Comparison of ENCODE assay signal across 24 mouse cellular contexts in the genomic region with DNA sequence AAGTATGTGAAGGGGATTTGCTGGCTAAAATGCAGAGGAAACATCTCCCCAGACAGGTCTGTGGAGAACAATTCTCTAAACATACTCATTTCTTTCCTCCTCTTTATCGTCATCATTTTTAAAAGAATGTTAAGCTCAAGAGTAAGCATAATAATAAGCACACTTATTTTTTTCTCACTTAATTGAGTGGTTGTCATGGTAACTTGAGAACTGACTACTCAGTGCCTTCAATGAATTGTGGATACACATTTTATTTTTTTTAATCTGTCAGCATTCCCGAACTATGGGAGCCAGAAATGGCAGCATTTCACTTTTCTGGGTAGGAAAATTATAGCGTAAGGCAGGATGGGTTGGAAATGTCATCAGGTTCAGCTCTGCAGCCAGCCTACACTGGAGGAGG.
DNase-seq lines count a peak whose midpoint lies in the region; ATAC-seq lines count a peak whose summit lies in the region.
"Had no signal": no experiment of that assay in that cellular context is flagged by ENCODE, and none has a peak within 500 bp of the region (broad histone marks: within the 10 kb centered on the region; RNA-seq: fewer than 3 reads in every experiment).

No protein-coding gene starts in this region.

- DNase-seq in brain, adult 2 months (ENCODE audit: low read depth, low spot score), result peak; percentile 41
- no peak for DNase-seq in ovary, postnatal 14 days (ENCODE audit: low spot score)
- no peak for DNase-seq in gastrocnemius, adult 8-10 months (ENCODE audit: low spot score in 2 of 2)
- DNase-seq: adrenal gland, adult 8-10 months; cerebellum, adult 18-20 months; cerebellum, postnatal 10 days; heart, adult 2 months; heart, postnatal 10 days; kidney, adult 2 months; kidney, postnatal 36 days; left cerebral cortex, postnatal 4 days; liver, postnatal 0 days; lung, postnatal 4 days; right cerebral cortex, adult 18-20 months; thymus, postnatal 4 days had no signal

- peaks cover 8% of the 10 kb centered on the region for H3K4me1 ChIP-seq in forebrain, embryonic 13.5 days
- peaks cover 7% of the 10 kb centered on the region for H3K4me1 ChIP-seq in forebrain, embryonic 12.5 days
- H3K4me1 ChIP-seq in forebrain, embryonic 16.5 days (replicated peaks; ENCODE audit: control insufficient read depth, insufficient read depth, low read length), result peaks cover 6% of the 10 kb centered on the region
- peaks cover 10% of the 10 kb centered on the region for H3K4me1 ChIP-seq in midbrain, embryonic 16.5 days (ENCODE audit: control insufficient read depth, insufficient read depth, low read length)
- H3K4me1 ChIP-seq: liver, embryonic 12.5 days had no signal

- H3K4me3 ChIP-seq in forebrain, embryonic 13.5 days, result no peak overlapping the region
- H3K4me3 ChIP-seq in forebrain, embryonic 12.5 days (replicated peaks), result no peak overlapping the region
- H3K4me3 ChIP-seq in forebrain, embryonic 16.5 days (replicated peaks; ENCODE audit: low read length), result no peak overlapping the region
- no peak overlapping the region for H3K4me3 ChIP-seq in midbrain, embryonic 16.5 days (ENCODE audit: low read depth, low read length)
- H3K4me3 ChIP-seq: embryonic facial prominence, embryonic 13.5 days; heart, adult 2 months; heart, embryonic 13.5 days; liver, embryonic 12.5 days; megakaryocyte, embryonic 14.5 days had no signal

- no peak overlapping the region for H3K9ac ChIP-seq in forebrain, embryonic 13.5 days
- no peak overlapping the region for H3K9ac ChIP-seq in forebrain, embryonic 12.5 days
- H3K9ac ChIP-seq in forebrain, embryonic 16.5 days (replicated peaks; ENCODE audit: low read depth, low read length), result no peak overlapping the region
- no peak overlapping the region for H3K9ac ChIP-seq in midbrain, embryonic 16.5 days (ENCODE audit: low read depth, low read length)
- H3K9ac ChIP-seq: embryonic facial prominence, embryonic 13.5 days; heart, embryonic 13.5 days; liver, embryonic 12.5 days; liver, postnatal 0 days had no signal

- no peaks in the 10 kb centered on the region for H3K36me3 ChIP-seq in forebrain, embryonic 13.5 days (ENCODE audit: poor library complexity, severe bottlenecking)
- no peaks in the 10 kb centered on the region for H3K36me3 ChIP-seq in forebrain, embryonic 12.5 days (replicated peaks)
- H3K36me3 ChIP-seq in forebrain, embryonic 16.5 days (ENCODE audit: control insufficient read depth, insufficient read depth), result no peaks in the 10 kb centered on the region
- H3K36me3 ChIP-seq in midbrain, embryonic 16.5 days (ENCODE audit: control insufficient read depth, insufficient read depth, low read length), result no peaks in the 10 kb centered on the region
- H3K36me3 ChIP-seq: embryonic facial prominence, embryonic 13.5 days; G1E; heart, embryonic 13.5 days; liver, embryonic 12.5 days had no signal

- ATAC-seq in forebrain, embryonic 13.5 days, result peak; percentile 38; the same call in 1 of the 2 replicates
- no peak for ATAC-seq in forebrain, embryonic 12.5 days (ENCODE audit: low FRiP score)
- ATAC-seq in forebrain, embryonic 16.5 days, result peak; percentile 75; the same call in 1 of the 2 replicates
- no peak for ATAC-seq in midbrain, embryonic 16.5 days
- ATAC-seq: liver, embryonic 12.5 days; liver, postnatal 0 days had no signal

- WGBS in forebrain, embryonic 13.5 days, result 65% methylated on average over 3 of the region's 3 CpGs
- 67% methylated on average over 3 of the region's 3 CpGs for WGBS in forebrain, embryonic 12.5 days
- WGBS in forebrain, embryonic 16.5 days, result 48% methylated on average over 3 of the region's 3 CpGs
- 51% methylated on average over 3 of the region's 3 CpGs for WGBS in midbrain, embryonic 16.5 days

- no peaks in the 10 kb centered on the region for H3K27me3 ChIP-seq in forebrain, embryonic 13.5 days
- H3K27me3 ChIP-seq in forebrain, embryonic 12.5 days, result no peaks in the 10 kb centered on the region
- no peaks in the 10 kb centered on the region for H3K27me3 ChIP-seq in forebrain, embryonic 16.5 days (replicated peaks; ENCODE audit: control insufficient read depth, insufficient read depth, low read length)
- H3K27me3 ChIP-seq in midbrain, embryonic 16.5 days (ENCODE audit: control insufficient read depth, insufficient read depth, low read depth, low read length), result no peaks in the 10 kb centered on the region
- H3K27me3 ChIP-seq: embryonic facial prominence, embryonic 13.5 days had no signal

- no peak overlapping the region for H3K4me2 ChIP-seq in forebrain, embryonic 13.5 days
- H3K4me2 ChIP-seq in forebrain, embryonic 12.5 days, result no peak overlapping the region
- H3K4me2 ChIP-seq in forebrain, embryonic 16.5 days (ENCODE audit: low read length), result no peak overlapping the region
- H3K4me2 ChIP-seq in midbrain, embryonic 16.5 days (ENCODE audit: low read length), result no peak overlapping the region
- H3K4me2 ChIP-seq: embryonic facial prominence, embryonic 13.5 days; heart, embryonic 13.5 days; liver, embryonic 12.5 days had no signal

- no peaks in the 10 kb centered on the region for H3K9me3 ChIP-seq in forebrain, embryonic 13.5 days (replicated peaks)
- no peaks in the 10 kb centered on the region for H3K9me3 ChIP-seq in forebrain, embryonic 12.5 days
- no peaks in the 10 kb centered on the region for H3K9me3 ChIP-seq in forebrain, embryonic 16.5 days (ENCODE audit: control insufficient read depth, low read length)
- H3K9me3 ChIP-seq in midbrain, embryonic 16.5 days (replicated peaks; ENCODE audit: control insufficient read depth, low read length, poor library complexity, severe bottlenecking), result no peaks in the 10 kb centered on the region
- H3K9me3 ChIP-seq: embryonic facial prominence, embryonic 13.5 days; G1E; heart, embryonic 13.5 days; liver, embryonic 12.5 days; megakaryocyte, embryonic 14.5 days had no signal

- H3K27ac ChIP-seq in forebrain, embryonic 13.5 days, result peak overlapping the region; percentile 54
- H3K27ac ChIP-seq in forebrain, embryonic 12.5 days, result no peak overlapping the region
- H3K27ac ChIP-seq in forebrain, embryonic 16.5 days (ENCODE audit: low read length), result peak overlapping the region; percentile 51
- H3K27ac ChIP-seq in midbrain, embryonic 16.5 days (ENCODE audit: low read length), result peak overlapping the region; percentile 69
- H3K27ac ChIP-seq: embryonic facial prominence, embryonic 13.5 days; heart, adult 2 months; heart, embryonic 13.5 days; liver, embryonic 12.5 days had no signal

Comparison
In these comparisons a context has a peak if more than half of its experiments do, and no peak if none do; other contexts are left out.
1. ATAC-seq: peak in forebrain, embryonic 13.5 days (single experiment) and forebrain, embryonic 16.5 days (single experiment); none in forebrain, embryonic 12.5 days (single experiment) and midbrain, embryonic 16.5 days (single experiment).